Mouse (Mus musculus) frontal cortex, postnatal 10 days (tissue): ENCODE results near the gene Gng12.

Source experiments
- DNase-seq, 2 experiments: peaks; one replicate each; pipeline ENCODE4 v3.0.0; 2022; ENCODE audit warnings: low spot score in 2 of 2, mixed read lengths in 1 of 2

Gng12 gene

DNA sequence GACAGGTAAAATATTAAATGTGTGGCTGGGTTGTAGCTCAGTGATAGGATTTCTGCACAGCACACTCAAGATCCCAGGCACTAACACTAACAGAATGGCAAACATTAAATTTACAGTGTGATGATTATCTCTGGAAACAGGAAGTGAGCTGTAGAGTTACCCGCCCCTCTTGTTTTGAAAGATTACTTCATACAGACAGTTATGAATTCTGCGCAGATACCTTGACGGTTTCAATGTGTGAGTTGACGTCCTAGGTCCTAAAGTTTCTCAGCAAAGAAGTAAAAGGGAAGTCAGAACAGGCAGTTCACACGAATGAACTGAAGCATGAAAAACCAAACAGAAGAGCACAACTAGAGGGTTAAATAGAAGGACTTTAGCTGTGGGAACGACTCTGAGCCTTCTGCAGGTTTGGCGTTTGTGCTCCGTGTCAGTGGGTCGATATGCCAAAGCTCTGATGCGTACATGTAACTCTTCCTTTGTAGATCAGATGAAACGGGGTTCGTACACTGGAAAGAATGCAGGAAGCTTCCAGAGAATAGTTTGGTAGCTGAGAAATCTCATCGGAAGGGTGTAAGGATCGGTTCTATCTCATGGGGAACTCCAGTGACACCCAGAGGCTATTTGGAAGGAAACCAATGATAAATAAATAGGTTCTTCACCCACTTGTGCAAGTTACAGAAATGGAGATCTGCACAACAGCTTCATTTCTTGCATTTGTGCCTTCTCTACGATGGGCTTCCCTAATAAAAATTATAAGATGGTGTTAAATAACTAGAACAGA, 160.1 kb downstream of the Gng12 start:
- DNase-seq = no peak

DNA sequence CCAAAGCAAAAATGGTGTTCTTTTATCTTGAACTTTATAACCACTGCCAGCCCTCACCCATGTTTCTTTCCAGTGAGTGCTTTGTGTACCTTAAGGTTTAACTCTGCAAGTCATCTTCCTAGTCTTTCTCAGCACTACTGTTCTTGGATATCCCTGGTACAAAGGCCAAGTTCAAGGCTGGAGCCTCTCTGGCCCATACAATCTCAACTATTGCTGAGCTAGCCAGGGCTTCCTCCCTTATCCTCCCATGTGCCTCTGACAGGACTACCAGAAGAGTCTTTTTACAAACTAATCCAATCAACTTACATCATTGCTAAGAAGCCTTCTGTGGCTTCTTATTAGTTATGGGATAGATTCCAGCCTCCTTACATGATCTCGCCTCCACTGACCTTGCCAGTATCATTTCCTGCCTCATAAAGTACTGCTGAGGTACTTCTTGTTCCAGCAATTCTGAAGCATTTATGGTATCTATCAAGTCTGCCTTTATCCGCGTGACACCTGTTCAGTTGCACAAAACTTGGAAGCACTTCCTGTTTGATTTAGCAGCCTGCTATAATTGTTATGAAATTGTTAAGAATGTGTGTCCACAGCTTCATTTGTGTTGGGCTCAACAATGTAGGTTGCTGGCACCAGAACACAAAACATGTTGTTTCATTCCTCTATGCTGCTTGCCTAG, 160.8 kb downstream of the Gng12 start:
- DNase-seq = no peak

DNA sequence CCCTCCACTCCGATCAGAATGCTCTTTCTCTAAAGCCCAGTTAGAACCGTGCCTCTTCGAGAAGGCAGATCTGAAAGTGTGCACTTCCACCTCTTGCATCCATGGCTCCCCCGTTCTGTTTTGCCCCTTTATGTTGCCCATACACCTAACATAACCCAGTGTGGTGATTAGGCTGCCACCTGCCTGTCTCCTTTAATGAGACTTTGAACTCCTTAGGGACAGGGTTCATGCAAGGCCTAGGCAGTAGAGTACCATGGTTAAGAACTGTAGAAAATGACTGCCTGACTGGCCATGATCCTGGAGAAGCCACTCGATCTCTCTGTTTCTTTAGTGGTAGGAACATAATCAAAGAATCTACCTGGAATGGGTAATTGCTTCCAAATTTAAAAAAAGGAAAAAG, 161.4 kb downstream of the Gng12 start:
- DNase-seq = no peak

DNA sequence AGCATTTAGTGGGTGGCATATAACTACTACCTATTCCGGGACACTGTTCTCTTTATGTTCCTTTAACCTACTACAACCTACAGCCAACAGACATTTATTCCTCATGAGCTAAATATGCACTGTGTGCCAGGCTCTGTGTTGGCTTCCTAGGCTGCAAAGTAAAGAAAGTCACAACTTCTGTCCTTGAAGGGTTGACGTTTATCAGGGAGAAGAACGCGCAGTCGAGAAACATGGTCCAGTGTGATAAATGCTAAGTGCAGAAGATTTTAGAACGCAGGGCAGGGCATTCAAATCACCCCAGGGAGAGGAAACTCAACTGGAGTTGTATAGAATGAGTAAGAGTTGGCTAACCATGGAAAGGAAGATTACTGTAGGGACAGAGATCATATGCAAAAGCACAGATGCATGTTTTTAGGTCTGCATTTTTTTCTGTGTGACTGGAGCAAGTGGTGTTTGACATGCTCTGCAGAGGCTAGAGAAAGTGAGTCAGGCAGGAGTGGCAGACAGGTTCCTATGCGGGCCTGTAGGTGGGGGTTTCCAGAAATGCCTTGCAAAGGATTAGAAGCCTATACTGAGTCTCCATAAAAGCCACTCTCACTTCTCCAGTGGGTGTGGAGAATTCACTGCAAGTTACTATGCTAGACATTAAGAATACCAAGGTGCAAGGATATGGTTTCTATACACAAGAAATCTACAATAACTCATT, 161.9 kb downstream of the Gng12 start:
- DNase-seq = no peak

DNA sequence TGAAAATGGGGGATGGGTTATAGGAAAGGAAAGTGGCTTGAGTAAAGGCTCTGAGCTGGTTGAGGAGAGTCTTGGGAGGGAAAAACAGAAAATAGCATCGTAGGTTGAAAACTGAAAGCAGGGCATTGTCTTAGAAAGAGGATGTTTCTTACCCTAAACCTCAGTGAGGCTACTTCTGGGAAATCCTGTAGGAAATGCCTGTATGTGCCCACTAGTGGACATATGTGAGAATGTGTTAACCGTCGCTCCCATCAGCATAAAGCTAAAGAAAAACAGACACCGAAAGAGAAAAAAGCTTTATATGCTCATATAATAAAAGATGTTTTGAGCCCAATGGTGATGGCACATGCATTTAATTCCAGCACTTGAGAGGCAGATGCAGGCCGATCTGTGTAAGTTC, 163.9 kb downstream of the Gng12 start:
- DNase-seq = no peak

DNA sequence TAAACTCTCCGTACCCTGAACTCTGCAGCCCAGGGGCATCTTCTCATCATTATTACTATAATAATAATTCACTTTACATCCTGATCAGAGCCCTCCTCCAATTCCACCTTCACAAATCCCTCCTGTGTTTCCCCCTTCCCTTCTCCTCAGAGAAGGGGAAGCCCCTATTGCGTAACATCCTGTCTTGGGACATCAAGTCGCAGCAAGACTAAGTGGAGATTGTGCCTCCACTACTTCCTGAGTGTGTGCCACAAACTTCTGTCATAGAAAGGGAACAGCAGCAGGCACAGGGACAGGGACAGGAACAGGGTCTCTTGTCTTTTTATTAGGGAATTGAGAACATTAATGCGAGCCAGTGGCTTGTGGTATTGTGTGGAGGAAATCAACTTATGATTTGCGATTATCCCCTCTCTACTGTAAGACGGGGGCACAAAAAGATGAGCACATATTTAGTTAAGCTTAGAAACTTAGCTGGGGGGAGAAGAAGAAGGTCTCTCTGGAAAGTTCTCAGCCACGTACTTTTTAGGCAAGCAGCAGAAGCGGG, 173.1 kb downstream of the Gng12 start:
- no peak for DNase-seq

DNA sequence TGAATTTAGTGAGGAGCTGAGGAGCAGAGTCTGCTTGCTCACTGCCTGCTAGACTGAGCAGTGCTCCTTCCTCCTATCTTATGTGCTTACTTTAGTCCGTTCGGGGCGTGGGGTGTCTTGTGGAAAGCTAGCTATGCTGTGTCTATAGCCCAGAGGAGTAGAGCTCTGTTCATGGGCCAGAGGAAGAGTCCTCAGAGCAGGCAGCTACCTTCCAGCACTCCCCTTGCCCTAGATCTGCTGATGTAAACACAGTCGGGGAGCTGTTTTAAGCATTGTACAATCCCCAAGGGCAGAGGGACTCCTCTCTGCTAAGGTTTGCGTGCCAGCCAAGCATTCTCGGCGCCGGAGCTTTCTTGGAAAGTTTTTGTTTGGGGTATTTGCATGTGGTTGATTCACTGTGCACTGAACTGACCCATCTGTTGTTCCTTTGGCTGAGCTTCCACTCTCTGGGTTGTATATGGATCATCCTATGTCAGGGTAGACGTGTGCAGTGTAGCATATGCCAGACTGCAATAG, 173.7 kb downstream of the Gng12 start:
- DNase-seq = no peak
